Mouse (Mus musculus) ES-E14 (cell line): ENCODE results near the gene Gpbp1l1. TPM values are rescaled to one million over a fixed set of nuclear protein-coding genes. Genes with fewer than 3 reads are reported as not detected.
A peak's percentile ranks its signal among the peaks of the same experiment; 100 is the strongest.

Source experiments
- DNase-seq: peaks from one replicate; pipeline ENCODE4 v3.0.0-alpha.2; 2013; ENCODE audit warnings: low read depth, low spot score
- H3K27ac ChIP-seq: 2 replicates; pipeline ENCODE4 v1.5.1; 2012; ENCODE audit warnings: low read depth, mild to moderate bottlenecking, low read length, moderate library complexity, mixed read lengths; ENCODE audit not compliant: poor library complexity, insufficient read depth, severe bottlenecking
- H3K36me3 ChIP-seq: 2 replicates; pipeline ENCODE4 v1.6.1; 2012; ENCODE audit warnings: mild to moderate bottlenecking, low read length, moderate library complexity, mixed read lengths; ENCODE audit not compliant: control insufficient read depth, poor library complexity, insufficient read depth, severe bottlenecking
- H3K4me1 ChIP-seq, 2 experiments: fragments of 150-350 bp in 1 of 2; sonication (generic) in 1 of 2; 2 replicates each; pipeline ENCODE4 v1.6.1; 2012; ENCODE audit warnings: low read length in 2 of 2, mild to moderate bottlenecking in 1 of 2, mixed read lengths in 1 of 2; ENCODE audit not compliant: control insufficient read depth in 2 of 2, insufficient read depth in 2 of 2, poor library complexity in 1 of 2
- H3K4me3 ChIP-seq, 2 experiments: fragments of 150-350 bp in 1 of 2; sonication (generic) in 1 of 2; 2 replicates each; pipeline ENCODE4 v1.5.1; 2012; ENCODE audit warnings: low read length in 2 of 2, low read depth in 1 of 2, mild to moderate bottlenecking in 1 of 2, mixed read lengths in 1 of 2; ENCODE audit not compliant: insufficient read depth in 1 of 2, poor library complexity in 1 of 2, severe bottlenecking in 1 of 2
- H3K9ac ChIP-seq: 2 replicates; pipeline ENCODE4 v1.6.1; 2012; ENCODE audit warnings: low read depth, mild to moderate bottlenecking, low read length, mixed read lengths; ENCODE audit not compliant: poor library complexity, insufficient read depth, severe bottlenecking
- H3K9me3 ChIP-seq: fragments of 150-350 bp; sonication (generic); 2 replicates; pipeline ENCODE4 v1.6.1; 2012; ENCODE audit warnings: low read depth, mild to moderate bottlenecking, low read length; ENCODE audit not compliant: control insufficient read depth, insufficient read depth
- CHD2 ChIP-seq: IDR thresholded peaks from 2 replicates; pipeline ENCODE4 v1.6.1; 2014; ENCODE audit warnings: mild to moderate bottlenecking, low read depth, low read length, inconsistent platforms
- HCFC1 ChIP-seq: IDR thresholded peaks from 2 replicates; pipeline ENCODE4 v1.6.1; 2012; ENCODE audit warnings: low read length, inconsistent platforms, borderline replicate concordance; ENCODE audit not compliant: insufficient read depth
- MAFK ChIP-seq: IDR thresholded peaks from 2 replicates; pipeline ENCODE4 v1.6.1; 2014; ENCODE audit warnings: mild to moderate bottlenecking, low read depth, low read length, inconsistent platforms; ENCODE audit not compliant: insufficient read depth
- ZC3H11A ChIP-seq: IDR thresholded peaks from 2 replicates; pipeline ENCODE4 v1.6.1; 2012; ENCODE audit warnings: low read depth, mild to moderate bottlenecking, inconsistent platforms, low read length, borderline replicate concordance
- ZNF384 ChIP-seq: IDR thresholded peaks from 2 replicates; pipeline ENCODE4 v1.6.1; 2012; ENCODE audit warnings: low read depth, low read length, inconsistent platforms
- in situ Hi-C, 2 experiments: fragments of 600-800 bp; cut with MboI; formaldehyde crosslinking; loops; one replicate each; pipeline ENCODE4 v1.15.1; 2025; ENCODE audit warnings: low sequenced_read_pairs in 2 of 2, inconsistent platforms in 1 of 2; ENCODE audit not compliant: unreplicated experiment in 2 of 2
- total RNA-seq: library from RNA; depleted of rRNA; stranded (reverse); fragments of 300-350 nt; gene quantifications from 2 replicates; pipeline ENCODE4 v1.2.3, GENCODE M21; 2012

The Gpbp1l1 gene
- total RNA-seq, 1 experiment: 65.9 TPM

GRCm38 (mm10) chr4:116615237-116615636, 57.8 kb downstream of the Gpbp1l1 start:
- no peak for DNase-seq
- H3K4me1 ChIP-seq: no peaks in the 10 kb centered on the region
- in situ Hi-C loops: no loop called here
- H3K9ac ChIP-seq: no peak overlapping the region
- TF ChIP-seq MAFK (no peak), HCFC1 (no peak), ZNF384 (no peak), CHD2 (no peak), ZC3H11A (no peak)
- H3K4me3 ChIP-seq: no peak overlapping the region
- no peaks in the 10 kb centered on the region for H3K9me3 ChIP-seq
- H3K36me3 ChIP-seq: peaks cover 28% of the 10 kb centered on the region
- H3K27ac ChIP-seq: no peak overlapping the region

GRCm38 (mm10) chr4:116624831-116625230, 67.4 kb downstream of the Gpbp1l1 start:
- Histone ChIP-seq H3K27ac (no peak overlapping the region), H3K9ac (no peak overlapping the region; the same call in 1 of the 2 replicates), H3K9me3 (no peaks in the 10 kb centered on the region), H3K4me3 (peak overlapping the region; percentile 93 to 96), H3K36me3 (peaks cover 18% of the 10 kb centered on the region), H3K4me1 (peaks cover 0 to 1% of the 10 kb centered on the region in 2 experiments; a peak in 1 of 4 replicates)
- in situ Hi-C loops: no loop called here
- DNase-seq: no peak
- TF ChIP-seq HCFC1 (no peak), ZNF384 (no peak), MAFK (no peak), ZC3H11A (no peak), CHD2 (no peak)

- TF ChIP-seq HCFC1 (peak; percentile 39; the same call in 1 of the 2 replicates), ZC3H11A (no peak), MAFK (no peak), CHD2 (no peak), ZNF384 (peak; percentile 96)
- Histone ChIP-seq H3K36me3 (peaks cover 8% of the 10 kb centered on the region), H3K9ac (peak overlapping the region; percentile 100), H3K4me1 (peaks cover 0 to 2% of the 10 kb centered on the region in 2 experiments; a peak in 1 of 4 replicates), H3K27ac (peak overlapping the region; percentile 89), H3K4me3 (peak overlapping the region; percentile 93 to 96), H3K9me3 (no peaks in the 10 kb centered on the region)
- DNase-seq: peak; percentile 94
- in situ Hi-C loops: no loop called here
Observed at GRCm38 (mm10) chr4:116626658-116627358, 69.3 kb downstream of the Gpbp1l1 start.

GRCm38 (mm10) chr4:116627359-116627716, 69.9 kb downstream of the Gpbp1l1 start:
- H3K36me3 ChIP-seq: peaks cover 5% of the 10 kb centered on the region
- H3K4me3 ChIP-seq: peak overlapping the region; percentile 93 to 96
- in situ Hi-C loops: no loop called here
- no peaks in the 10 kb centered on the region for H3K9me3 ChIP-seq
- peak; percentile 90 for DNase-seq
- peak overlapping the region; percentile 89 for H3K27ac ChIP-seq
- TF ChIP-seq ZC3H11A (no peak), HCFC1 (peak; percentile 74)
- peak overlapping the region; percentile 100 for H3K9ac ChIP-seq
- H3K4me1 ChIP-seq: peaks cover 0 to 2% of the 10 kb centered on the region in 2 experiments; a peak in 1 of 4 replicates
